Mouse (Mus musculus) left cerebral cortex, adult 6 months (tissue): ENCODE data around the gene Ildr2. TPM values are rescaled to one million over a fixed set of nuclear protein-coding genes. Genes with fewer than 3 reads are reported as not detected.

Experiments
- long read RNA-seq, 2 experiments: library from polyadenylated mRNA; unstranded; transcript quantifications; one replicate each; pipeline ENCODE4 v2.0.0; 2019 to 2020
- polyA plus RNA-seq: library from polyadenylated mRNA; unstranded; fragments of <200 nt; fragmentation: Nextera tagmentation; gene quantifications from 2 replicates; pipeline ENCODE4 v1.2.3, GENCODE M21; 2021

Gene Ildr2
- 8.2 and 15.2 TPM in 2 replicates for polyA plus RNA-seq
- long read RNA-seq, experiment 1, full-length matches to known transcripts: 4 of 47 reads
- long read RNA-seq, experiment 1, partial matches to known transcripts: 4 of 47 reads
- long read RNA-seq, experiment 1, other reads (novel, unspliced or antisense): 39 of 47 reads
- long read RNA-seq, experiment 2, partial matches to known transcripts: 10 of 43 reads
- long read RNA-seq, experiment 2, other reads (novel, unspliced or antisense): 32 of 43 reads

DNA sequence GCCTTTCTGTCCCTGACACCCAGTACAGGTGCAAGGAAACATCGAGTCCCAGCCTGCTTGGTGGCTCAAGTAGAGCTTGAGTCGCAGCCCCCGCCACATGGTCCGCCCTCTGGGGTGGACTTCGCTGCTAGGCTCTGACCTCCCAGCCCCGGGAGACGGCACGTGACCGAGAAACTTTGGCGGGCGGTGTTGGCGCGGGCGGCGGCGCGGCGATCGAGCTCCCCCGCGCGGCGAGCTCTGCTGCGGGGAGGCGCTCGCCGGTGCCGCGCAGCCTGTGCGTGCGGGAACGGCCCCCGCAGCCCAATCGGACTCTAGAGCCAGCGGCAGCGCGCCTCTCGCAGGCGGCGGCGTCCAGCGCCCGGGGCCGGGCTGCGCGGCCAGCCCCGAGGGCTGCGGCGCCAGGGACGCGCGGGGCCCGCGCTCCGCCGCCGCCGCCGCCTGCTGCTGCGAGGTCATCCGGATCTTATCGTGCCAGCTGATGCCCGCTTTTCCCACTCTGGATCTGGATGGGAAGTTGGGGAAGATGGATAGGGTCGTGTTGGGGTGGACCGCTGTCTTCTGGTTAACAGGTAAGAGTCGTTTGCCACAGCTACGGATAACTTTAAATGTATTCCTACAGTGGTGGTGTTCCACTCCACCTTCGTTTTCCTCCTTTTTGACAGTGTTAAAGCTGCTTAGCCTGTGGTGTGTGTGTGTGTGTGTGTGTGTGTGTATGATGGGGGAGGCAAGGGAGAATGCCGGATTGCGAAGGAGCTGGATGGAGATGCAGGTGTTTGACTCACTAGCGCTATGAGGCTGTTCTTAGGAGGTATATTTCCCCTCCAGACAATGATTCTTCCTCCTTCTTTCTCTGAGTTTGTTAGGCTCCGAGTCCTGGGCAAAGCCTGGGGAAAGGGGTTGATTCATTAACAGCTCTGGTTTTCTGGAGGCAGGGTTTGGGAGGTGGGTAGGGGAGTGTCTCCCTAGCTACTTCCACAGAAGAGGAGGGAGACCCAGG lies at the start of gene Ildr2:
Gene Ildr2 (plus strand): TSS at position 242 of the 997 bp plus-strand sequence.

DNA sequence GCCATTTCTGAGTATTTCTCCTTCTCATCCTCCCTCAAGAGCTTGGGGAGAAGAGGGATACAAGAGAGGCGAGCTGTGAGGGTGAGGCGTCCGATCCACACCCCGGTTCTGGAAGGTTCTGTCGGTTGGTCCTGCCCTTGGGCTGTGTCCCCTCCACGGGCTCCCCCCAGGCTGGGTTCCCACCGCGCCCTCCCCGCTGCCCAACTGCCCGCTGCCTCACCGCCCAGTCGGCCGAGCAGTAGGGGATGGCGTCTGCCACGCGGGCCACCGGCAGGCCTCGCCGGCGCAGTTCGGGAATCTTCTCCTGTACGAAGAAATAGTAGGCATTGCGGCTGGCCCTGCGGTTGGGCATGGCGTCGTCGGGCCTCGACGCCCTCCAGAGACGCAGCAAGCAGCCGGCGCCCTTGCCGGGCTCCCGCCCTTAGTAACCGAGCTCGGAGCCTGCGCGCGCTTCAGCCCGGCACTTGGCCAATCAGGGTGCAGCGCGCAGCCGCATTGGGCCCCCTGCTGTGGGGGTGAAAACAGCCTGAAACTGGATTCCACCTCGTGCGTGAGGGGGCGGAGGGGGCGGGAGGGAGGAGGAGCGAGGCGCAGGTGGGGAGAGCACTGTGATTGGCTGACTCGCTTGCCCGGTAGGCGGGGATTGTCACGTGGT lies 15.5 kb upstream of the Ildr2 start, which contains the start of gene Mael:
Gene Mael (minus strand): TSS at position 433 of the 655 bp plus-strand sequence.

Other genes with a start within 250 kb of the Ildr2 start
- gene Dusp27, start 126.2 kb upstream of the Ildr2 start, polyA plus RNA-seq: 0.11 and 0.17 TPM in 2 replicates
- not detected in 2 replicates for gene Gpa33, start 123.9 kb upstream of the Ildr2 start, polyA plus RNA-seq
- 0.12 TPM in 1 of 2 replicates, not detected in the other for gene Mael, start 15.4 kb upstream of the Ildr2 start, polyA plus RNA-seq
- gene Tada1, start 125.0 kb downstream of the Ildr2 start, polyA plus RNA-seq: 32.1 and 49.2 TPM in 2 replicates
- gene Pogk, start 155.7 kb downstream of the Ildr2 start, polyA plus RNA-seq: 6.9 and 9.1 TPM in 2 replicates
- not detected in 2 replicates for gene Gm4846, start 243.4 kb downstream of the Ildr2 start, polyA plus RNA-seq